Mouse (Mus musculus): ENCODE results near the gene Slamf9.

Gene Slamf9

DNA sequence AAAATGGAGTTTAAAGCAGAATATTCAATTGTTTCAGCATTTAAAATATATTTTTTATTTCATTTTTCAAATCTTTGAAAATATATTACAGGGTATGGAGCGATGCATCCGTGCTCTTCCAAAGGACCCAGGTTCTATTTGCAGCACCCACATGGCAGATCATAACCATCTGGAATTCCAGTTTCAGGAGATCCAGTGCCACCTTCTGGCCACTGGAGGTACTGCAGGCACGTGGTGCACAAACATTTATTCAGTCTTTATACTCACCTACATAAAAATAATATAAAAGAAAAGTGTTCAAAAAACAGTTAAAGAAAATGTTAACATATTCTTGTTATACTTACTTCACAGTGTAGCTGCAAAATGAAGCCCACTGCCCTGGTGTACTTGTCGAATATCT, 42.9 kb downstream of the Slamf9 start:
- DNase-seq, result no peak

DNA sequence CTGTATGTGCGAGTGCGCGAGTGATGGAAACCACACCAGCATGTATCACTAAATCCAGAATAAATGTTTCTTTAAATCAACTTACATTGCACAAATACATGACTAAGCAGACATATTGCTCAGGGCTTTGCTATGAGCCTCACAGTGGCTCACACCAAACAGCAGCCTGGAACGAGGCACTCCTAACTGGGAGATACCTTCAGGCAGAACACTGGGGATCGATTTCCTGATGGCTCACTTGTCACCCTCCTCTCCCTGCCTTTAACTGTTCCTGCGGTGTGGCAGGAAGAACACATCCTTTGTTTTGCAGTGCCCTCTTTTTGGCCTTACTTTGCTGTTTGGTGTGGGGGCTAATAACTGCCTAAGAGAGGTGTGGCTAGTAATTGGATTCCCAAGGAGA, 44.5 kb downstream of the Slamf9 start:
- DNase-seq, result no peak

DNA sequence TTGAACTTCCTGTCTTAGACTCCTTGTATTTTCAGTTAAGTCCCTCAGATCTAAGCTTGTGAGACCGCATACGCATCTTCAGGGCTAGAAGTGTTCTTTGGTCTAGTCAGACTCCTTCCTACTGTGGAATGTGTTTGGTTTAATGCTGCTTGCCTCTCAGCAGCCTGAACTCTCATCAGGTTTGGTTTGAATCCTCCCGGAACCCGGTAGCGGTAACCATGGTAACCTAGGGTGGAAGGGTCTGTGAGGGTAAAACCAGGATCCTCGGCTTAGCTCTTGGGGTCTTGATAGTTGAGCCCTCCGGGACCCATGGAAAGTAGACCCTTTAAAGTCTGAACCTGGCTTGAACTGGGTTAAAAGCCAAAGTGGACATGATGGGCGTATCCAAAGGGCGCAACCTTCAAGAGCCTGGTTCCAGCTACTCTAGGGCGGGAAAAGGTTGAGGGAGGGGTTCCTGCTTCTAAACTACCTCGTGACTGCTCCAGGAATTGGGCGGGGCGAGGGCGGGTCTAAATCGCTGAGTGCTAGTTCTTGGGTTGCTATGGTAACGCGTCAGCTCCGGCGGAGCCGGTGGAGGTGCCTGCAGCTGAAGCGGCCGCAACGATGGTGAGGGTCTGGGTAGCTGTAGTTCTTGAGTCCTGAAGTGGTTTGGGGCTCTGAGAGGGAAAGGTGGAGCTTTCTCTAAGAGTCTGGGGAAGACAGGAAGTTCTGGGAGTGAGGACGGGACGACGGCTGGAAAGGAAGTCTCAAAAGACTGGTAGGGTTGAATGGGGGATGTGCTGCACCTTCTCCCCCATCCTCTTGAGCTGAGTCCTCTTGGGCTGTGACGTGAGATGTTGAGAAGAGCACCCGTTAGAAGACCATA, 45.6 kb downstream of the Slamf9 start, which contains the start of gene Cfap45:
Gene Cfap45, plus strand, starts transcription at position 226 of the 865 bp plus-strand sequence.
- peak; percentile 90 for DNase-seq

DNA sequence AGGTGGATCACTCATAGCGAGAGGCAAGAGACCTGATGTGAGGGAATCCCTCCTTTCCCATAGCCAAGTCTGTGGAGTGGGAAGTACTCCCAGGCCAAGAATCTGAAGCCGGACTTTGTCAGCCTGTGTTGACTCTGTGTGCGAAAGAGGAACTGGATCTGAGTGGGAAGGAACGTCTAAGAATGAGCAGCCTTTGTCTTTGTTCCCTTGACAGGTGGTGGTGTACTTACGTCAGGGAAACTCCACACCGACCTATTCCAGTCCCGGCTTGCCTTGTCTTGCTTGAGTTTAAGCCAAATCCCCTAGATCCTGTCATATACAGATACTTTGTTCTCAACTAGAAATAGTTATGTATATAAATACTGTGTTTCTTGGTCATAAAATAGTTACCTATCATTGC, 47.4 kb downstream of the Slamf9 start:
- DNase-seq, result no peak

DNA sequence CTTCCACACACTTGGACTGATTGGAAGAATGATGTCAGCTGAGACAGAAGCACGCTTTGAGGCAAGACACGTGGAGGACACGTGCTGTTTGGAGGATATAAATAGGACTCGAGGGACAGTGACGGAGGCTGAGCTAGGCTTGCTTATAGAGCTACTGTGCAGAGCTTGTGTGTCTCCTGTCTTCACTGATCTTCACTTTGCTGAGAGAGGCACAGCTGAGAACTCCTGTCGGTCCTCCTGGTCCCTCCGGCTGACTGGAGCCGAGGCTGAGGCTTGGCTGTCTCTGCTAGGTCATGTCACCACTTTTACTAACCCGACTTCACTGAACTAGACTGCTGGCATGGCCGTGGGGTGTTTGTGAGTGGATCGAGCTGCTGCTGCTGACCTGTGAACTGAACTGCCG, 48.5 kb downstream of the Slamf9 start:
- no peak for DNase-seq

DNA sequence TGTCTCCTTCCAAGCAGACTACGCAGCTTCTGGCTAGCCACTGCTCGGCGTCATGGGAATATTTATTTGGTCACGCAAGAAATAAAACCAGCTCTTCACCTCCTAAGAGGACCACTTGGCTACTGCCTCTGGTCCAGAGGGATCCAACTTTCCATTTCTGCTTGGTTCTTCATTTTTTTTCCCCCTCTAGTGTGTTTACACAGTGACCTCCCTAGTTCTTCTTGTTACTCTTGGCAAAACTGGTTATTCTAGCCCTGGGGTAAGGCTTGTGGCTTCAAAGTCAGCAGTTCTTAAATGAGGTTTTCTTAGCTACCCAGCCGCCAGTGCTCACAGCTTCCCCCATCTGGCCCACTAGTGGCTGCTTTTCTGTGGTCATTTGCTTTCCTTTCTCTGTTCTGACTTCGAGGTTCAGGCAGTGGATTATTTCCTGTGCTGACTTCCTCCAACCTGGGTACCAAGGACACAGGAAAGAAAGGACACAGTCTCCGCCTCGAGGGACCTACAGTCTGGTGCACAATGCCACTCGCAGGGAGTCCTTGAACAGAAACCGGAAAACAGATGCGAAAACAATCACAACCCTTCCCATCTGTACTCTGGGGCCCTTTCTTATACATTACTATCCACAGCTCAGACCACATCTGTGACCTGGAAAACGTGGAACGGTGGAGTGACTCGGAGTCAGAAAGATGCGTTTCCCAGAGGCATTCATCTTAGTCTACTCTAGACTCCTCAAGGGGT, 50.0 kb downstream of the Slamf9 start:
- peak; percentile 55 for DNase-seq

DNA sequence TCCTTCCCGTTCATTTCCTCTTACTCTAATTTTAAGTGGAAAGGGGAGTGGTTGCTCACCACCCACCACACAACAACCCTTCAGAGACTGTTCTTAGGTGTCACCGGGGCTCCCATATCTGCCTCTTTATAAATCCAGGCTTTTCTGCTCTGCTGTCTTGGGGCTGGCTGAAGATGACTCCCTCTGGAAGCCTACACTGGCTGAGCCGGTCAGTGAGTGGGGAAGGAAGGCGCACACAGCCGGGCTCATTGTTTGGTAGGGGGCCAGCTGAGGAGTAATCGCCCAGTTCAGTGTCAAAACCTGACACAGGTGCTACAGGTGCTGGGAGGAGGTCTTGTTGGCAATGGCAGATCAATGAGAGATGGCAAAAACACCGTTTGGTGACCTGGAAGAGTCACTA, 50.8 kb downstream of the Slamf9 start:
- no peak for DNase-seq

DNA sequence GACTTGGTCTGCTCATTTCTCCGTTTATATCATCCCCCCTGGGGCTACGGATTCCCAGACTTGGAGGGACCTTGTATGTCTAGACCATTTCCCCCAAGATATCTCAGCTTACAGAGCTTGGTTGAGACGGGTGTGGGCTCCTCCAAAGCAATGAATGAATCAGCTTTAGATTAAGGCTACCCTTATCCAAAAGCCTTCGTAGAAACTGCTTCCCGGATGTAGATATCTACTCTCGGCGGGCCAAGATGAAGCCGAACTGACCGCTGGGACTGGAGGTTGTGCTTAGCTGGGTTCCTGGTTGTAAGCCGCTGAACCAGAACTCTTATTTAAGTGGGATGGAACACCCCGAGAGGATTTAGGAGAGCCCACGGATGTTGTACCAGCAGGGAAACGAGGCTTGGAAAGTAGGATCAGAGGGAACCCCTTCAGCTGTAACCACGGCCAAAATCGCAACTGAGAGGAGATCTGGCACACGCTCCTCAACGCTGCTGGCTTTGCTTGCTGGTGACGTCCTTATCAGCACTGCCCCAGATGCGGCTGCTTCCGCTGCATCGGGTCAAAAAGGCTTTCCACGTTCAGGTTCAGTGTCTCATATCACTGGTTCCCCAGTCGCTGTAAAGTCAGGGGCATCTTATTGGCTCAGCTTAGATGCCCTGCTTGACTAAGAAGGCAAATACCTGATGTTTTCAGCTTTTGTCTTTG, 51.4 kb downstream of the Slamf9 start:
- peak; percentile 41 for DNase-seq

DNA sequence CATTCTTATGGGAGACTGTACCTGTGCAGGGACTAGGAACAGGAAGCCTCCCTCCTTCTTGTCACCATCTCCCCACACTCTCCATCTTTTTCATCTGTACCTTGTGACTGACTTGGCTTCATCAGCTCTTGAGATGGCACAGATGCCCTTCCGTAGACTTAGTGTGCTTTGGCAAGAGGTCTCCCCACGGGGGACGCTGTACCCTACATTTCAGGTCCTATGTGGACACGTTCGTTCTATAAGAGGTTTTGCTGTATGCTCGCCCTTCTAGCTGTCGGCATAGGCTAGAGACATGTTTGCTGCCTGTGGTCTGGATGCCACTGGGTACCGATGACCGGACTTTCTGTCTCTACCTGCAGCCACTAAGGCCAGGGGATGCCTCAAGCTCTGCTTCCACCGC, 52.3 kb downstream of the Slamf9 start:
- no peak for DNase-seq
